Mouse (Mus musculus): Measurements from ENCODE around the gene Tenm1. TPM values are rescaled to one million over a fixed set of nuclear protein-coding genes. Genes with fewer than 3 reads are reported as not detected.

Tenm1 gene
- not detected for polyA plus RNA-seq (2015; fragmentation: Illumina TruSeq; extraction: RNeasy Lipid Tissue Mini Kit (QIAGEN cat#74804); ENCODE audit: insufficient read depth, low replicate concordance)

DNA sequence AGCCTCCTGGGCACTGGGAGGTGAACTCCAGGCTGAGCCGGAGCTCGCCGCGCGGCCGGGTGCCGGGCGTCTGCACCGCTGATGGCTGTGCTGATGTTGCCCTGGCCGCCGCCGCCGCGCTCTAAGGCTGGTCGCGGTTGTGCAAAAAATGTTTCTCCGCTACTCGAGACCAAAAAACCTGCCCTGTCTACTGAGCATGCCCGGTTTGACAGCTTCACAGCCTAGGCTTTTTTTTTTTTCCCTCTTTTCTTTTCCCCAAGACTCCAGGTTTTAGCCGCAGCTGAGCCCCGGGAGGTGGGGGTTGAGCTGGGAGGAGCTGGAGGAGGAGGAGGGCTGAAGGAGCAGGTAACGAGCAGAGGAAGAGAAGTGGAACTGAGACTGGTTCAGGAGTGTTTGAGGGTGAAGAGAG, at the start of gene Tenm1:
TSS of gene Tenm1 (minus strand) at position 272 of the 409 bp plus-strand sequence.

DNA sequence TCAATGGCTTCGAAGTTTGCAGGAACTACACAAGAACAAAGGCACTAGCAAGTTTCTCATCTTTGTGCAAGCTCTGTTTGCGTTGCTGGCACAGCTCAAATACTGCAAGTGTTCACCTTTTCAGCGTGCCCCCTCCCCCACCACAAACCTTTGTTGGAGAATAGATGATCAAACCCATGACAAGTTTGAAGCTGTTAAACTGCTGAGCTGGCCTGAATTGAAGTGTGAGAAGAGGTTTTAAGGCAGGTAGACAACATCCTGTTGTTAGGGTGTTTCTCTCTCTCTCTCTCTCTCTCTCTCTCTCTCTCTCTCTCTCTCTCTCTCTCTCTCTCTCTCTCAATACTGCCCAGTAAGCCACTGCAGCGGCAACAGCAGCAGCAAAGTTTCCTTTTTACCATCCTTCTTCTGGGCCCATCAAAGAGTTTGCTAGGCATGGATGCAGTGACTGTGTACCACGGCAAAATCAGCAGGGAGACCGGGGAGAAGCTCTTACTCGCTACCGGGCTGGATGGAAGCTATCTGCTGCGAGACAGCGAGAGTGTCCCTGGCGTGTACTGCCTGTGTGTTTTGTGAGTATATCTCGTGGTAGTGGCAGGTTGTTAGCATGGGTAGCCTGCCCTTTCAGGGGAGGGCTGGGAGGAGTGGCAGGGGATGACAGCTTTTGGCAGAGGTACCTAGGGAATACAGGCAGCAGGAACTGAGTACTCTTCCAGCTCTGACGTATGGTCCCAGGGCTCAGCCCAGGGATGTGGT, 926.5 kb downstream of the Tenm1 start, which contains the start of gene Sh2d1a:
TSS of gene Sh2d1a (plus strand) at position 163 of the 753 bp plus-strand sequence.

DNA sequence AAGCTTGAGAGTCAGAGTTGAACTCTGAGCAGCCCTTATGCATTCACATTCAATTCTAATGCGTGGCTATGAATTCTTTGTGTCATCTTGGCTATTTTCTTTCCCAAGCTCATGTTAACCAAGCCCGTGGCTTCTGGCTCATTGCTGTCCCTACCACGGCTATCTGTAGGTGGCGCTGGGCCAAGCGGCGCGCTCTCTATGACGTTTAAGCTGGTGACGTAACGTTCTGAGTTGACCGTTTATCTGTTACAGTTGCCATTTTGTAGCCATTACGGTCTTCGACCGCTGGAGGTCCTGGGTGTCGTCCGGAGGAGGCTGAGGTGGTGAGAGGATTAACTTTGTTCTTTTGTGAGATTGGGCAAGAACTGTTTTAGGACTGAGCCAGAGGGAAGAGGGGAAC, 939.5 kb downstream of the Tenm1 start, which contains the start of gene Tex13c2:
TSS of gene Tex13c2 (plus strand) at position 246 of the 400 bp plus-strand sequence.

Other genes starting within 250 kb of the Tenm1 start
- not detected for gene Tex13c1, start 162.0 kb upstream of the Tenm1 start, polyA plus RNA-seq (2015; fragmentation: Illumina TruSeq; extraction: RNeasy Lipid Tissue Mini Kit (QIAGEN cat#74804); ENCODE audit: insufficient read depth, low replicate concordance)